Mouse (Mus musculus): ENCODE data around the gene Anxa5. TPM values are rescaled to one million over a fixed set of nuclear protein-coding genes. Genes with fewer than 3 reads are reported as not detected.

The Anxa5 gene
- total and polyA plus RNA-seq, 3 experiments: 40.7 to 111 TPM; not detected in 1

GRCm38 (mm10) chr3:36484292-36484691 is 8.6 kb upstream of the Anxa5 start:
- Histone ChIP-seq H3K27me3 (ENCODE audit: control insufficient read depth in 1 of 2, insufficient read depth in 2 of 2, low read length in 2 of 2) (no peaks in the 10 kb centered on the region), H3K9ac (ENCODE audit: control insufficient read depth, low read depth, low read length, poor library complexity, severe bottlenecking) (no peak overlapping the region), H3K4me3 (ENCODE audit: control insufficient read depth in 1 of 2, insufficient read depth in 1 of 2, low read depth in 2 of 2, low read length in 2 of 2) (no peak overlapping the region), H3K79me2 (ENCODE audit: control insufficient read depth, insufficient read depth, low read length, poor library complexity) (no peaks in the 10 kb centered on the region), H3K36me3 (ENCODE audit: control insufficient read depth in 1 of 2, insufficient read depth in 2 of 2, low read length in 2 of 2) (peaks cover 0 to 4% of the 10 kb centered on the region in 2 experiments; a peak in 1 of 4 replicates), H3K27ac (ENCODE audit: control insufficient read depth, low read depth, low read length) (no peak overlapping the region), H3K4me1 (ENCODE audit: control insufficient read depth in 1 of 2, insufficient read depth in 2 of 2, low read length in 2 of 2) (peaks cover 0 to 6% of the 10 kb centered on the region in 2 experiments; a peak in 2 of 4 replicates), H3K9me3 (replicated peaks; ENCODE audit: insufficient read depth, low read length) (no peaks in the 10 kb centered on the region)
- TF ChIP-seq MEF2A (IDR thresholded peaks at IDR 0.05; ENCODE audit: extremely low read depth, insufficient replicate concordance, low read depth, low read length, poor library complexity, severe bottlenecking) (no peak), HCFC1 (IDR thresholded peaks at IDR 0.05; ENCODE audit: low read depth, low read length) (no peak), USF2 (IDR thresholded peaks at IDR 0.05; ENCODE audit: borderline replicate concordance in 1 of 2, insufficient read depth in 1 of 2, low read depth in 1 of 2, low read length in 2 of 2) (no peak), EP300 (IDR thresholded peaks at IDR 0.05; ENCODE audit: low read depth in 1 of 2, low read length in 2 of 2) (no peak)
- DNase-seq (ENCODE audit: low read depth, low spot score): no peak

- H3K9me3 ChIP-seq (replicated peaks; ENCODE audit: insufficient read depth, low read length): no peaks in the 10 kb centered on the region
Measured at GRCm38 (mm10) chr3:36482940-36483339, 7.2 kb upstream of the Anxa5 start.

DNA sequence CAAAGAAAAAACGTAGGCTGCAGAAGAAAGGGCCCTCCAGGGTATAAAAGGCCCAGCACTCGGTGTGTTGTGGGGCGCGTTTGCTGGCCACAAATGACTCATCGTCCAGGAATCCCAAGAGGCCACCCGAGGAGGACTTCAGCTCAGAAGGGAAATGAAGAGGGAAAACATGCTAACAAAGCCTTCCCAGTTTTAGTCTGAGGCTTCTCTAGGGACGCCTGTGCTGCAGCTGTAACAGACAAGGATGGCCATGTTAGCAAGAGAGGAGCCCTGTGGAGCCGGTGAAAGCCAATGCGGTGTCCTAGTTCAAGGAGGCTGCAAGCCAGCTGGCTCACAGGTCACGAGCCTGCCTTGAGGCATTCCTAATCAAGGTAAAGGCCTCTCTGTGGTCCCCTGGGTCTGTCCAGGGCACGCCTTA is 6.1 kb upstream of the Anxa5 start:
- TF ChIP-seq RCOR1 (IDR thresholded peaks at IDR 0.05; ENCODE audit: low read depth, low read length): no peak
- no peak for TF ChIP-seq ZNF384 (IDR thresholded peaks at IDR 0.05; ENCODE audit: low read depth, low read length)
- no peak for TF ChIP-seq MYC (IDR thresholded peaks at IDR 0.05; ENCODE audit: low read depth, low read length)
- TF ChIP-seq GABPA (IDR thresholded peaks at IDR 0.05; ENCODE audit: low read depth, low read length): no peak
- TF ChIP-seq CTCF (IDR thresholded peaks at IDR 0.05 in 2 of 3, conservative IDR thresholded peaks at IDR 0.05 in 1 of 3; ENCODE audit: control insufficient read depth in 1 of 3, insufficient read depth in 1 of 3, low read depth in 2 of 3, low read length in 3 of 3, poor library complexity in 1 of 3, severe bottlenecking in 1 of 3): no peak
- TF ChIP-seq JUND (IDR thresholded peaks at IDR 0.05; ENCODE audit: low read depth, low read length): no peak
- TF ChIP-seq BHLHE40 (IDR thresholded peaks at IDR 0.05; ENCODE audit: borderline replicate concordance, low read depth, low read length): no peak
- TF ChIP-seq TAL1 (IDR thresholded peaks at IDR 0.05; ENCODE audit: low read length): no peak
- TF ChIP-seq HCFC1 (IDR thresholded peaks at IDR 0.05; ENCODE audit: low read depth, low read length): no peak
- TF ChIP-seq POLR2AphosphoS5 (IDR thresholded peaks at IDR 0.05; ENCODE audit: borderline replicate concordance, low read depth, low read length): no peak
- no peak for TF ChIP-seq KAT2A (conservative IDR thresholded peaks at IDR 0.05; ENCODE audit: low read depth, low read length)
- TF ChIP-seq CHD1 (IDR thresholded peaks at IDR 0.05; ENCODE audit: low read depth, low read length): no peak
- no peaks in the 10 kb centered on the region for H3K27me3 ChIP-seq (ENCODE audit: control insufficient read depth in 1 of 2, insufficient read depth in 2 of 2, low read length in 2 of 2)
- H3K79me2 ChIP-seq (ENCODE audit: control insufficient read depth, insufficient read depth, low read length, poor library complexity): no peaks in the 10 kb centered on the region
- H3K4me3 ChIP-seq (ENCODE audit: control insufficient read depth in 1 of 2, insufficient read depth in 1 of 2, low read depth in 2 of 2, low read length in 2 of 2): no peak overlapping the region
- DNase-seq (ENCODE audit: low read depth, low spot score): no peak
- H3K27ac ChIP-seq (ENCODE audit: control insufficient read depth, low read depth, low read length): no peak overlapping the region
- peaks cover 0 to 3% of the 10 kb centered on the region in 2 experiments; a peak in 2 of 4 replicates for H3K36me3 ChIP-seq (ENCODE audit: control insufficient read depth in 1 of 2, insufficient read depth in 2 of 2, low read length in 2 of 2)
- peaks cover under 1 to 2% of the 10 kb centered on the region in 2 experiments; a peak in 3 of 4 replicates for H3K4me1 ChIP-seq (ENCODE audit: control insufficient read depth in 1 of 2, insufficient read depth in 2 of 2, low read length in 2 of 2)
- no peaks in the 10 kb centered on the region for H3K9me3 ChIP-seq (replicated peaks; ENCODE audit: insufficient read depth, low read length)
- no peak overlapping the region for H3K9ac ChIP-seq (ENCODE audit: control insufficient read depth, low read depth, low read length, poor library complexity, severe bottlenecking)

More at GRCm38 (mm10) chr3:36482940-36483339, 7.2 kb upstream of the Anxa5 start:
- H3K9ac ChIP-seq (ENCODE audit: control insufficient read depth, low read depth, low read length, poor library complexity, severe bottlenecking): no peak overlapping the region
- no peak overlapping the region for H3K27ac ChIP-seq (ENCODE audit: control insufficient read depth, low read depth, low read length)
- H3K4me1 ChIP-seq (ENCODE audit: control insufficient read depth in 1 of 2, insufficient read depth in 2 of 2, low read length in 2 of 2): no peaks in the 10 kb centered on the region
- no peak overlapping the region for H3K4me3 ChIP-seq (ENCODE audit: control insufficient read depth in 1 of 2, insufficient read depth in 1 of 2, low read depth in 2 of 2, low read length in 2 of 2)
- no peaks in the 10 kb centered on the region for H3K27me3 ChIP-seq (ENCODE audit: control insufficient read depth in 1 of 2, insufficient read depth in 2 of 2, low read length in 2 of 2)
- TF ChIP-seq MXI1 (IDR thresholded peaks at IDR 0.05; ENCODE audit: low read depth, low read length): no peak
- no peak for TF ChIP-seq POLR2A (IDR thresholded peaks at IDR 0.05; ENCODE audit: control insufficient read depth in 1 of 2, insufficient read depth in 1 of 2, low read depth in 1 of 2, low read length in 2 of 2, poor library complexity in 1 of 2)
- no peak for TF ChIP-seq SMC3 (IDR thresholded peaks at IDR 0.05; ENCODE audit: low read depth, low read length)
- no peak for TF ChIP-seq UBTF (IDR thresholded peaks at IDR 0.05; ENCODE audit: borderline replicate concordance, insufficient read depth, low read depth, low read length)
- no peak for TF ChIP-seq MAX (IDR thresholded peaks at IDR 0.05; ENCODE audit: low read length)
- no peak for TF ChIP-seq GATA1 (IDR thresholded peaks at IDR 0.05; ENCODE audit: low read depth, low read length)
- no peak for TF ChIP-seq RAD21 (IDR thresholded peaks at IDR 0.05; ENCODE audit: low read depth, low read length)
- no peak for TF ChIP-seq ZNF384 (IDR thresholded peaks at IDR 0.05; ENCODE audit: low read depth, low read length)
- no peak for TF ChIP-seq EP300 (IDR thresholded peaks at IDR 0.05; ENCODE audit: low read depth in 1 of 2, low read length in 2 of 2)
- TF ChIP-seq RCOR1 (IDR thresholded peaks at IDR 0.05; ENCODE audit: low read depth, low read length): no peak
- TF ChIP-seq HCFC1 (IDR thresholded peaks at IDR 0.05; ENCODE audit: low read depth, low read length): no peak
- TF ChIP-seq ELF1 (IDR thresholded peaks at IDR 0.05; ENCODE audit: low read depth, low read length): no peak
- no peak for TF ChIP-seq TBP (IDR thresholded peaks at IDR 0.05; ENCODE audit: low read depth, low read length)
- TF ChIP-seq SIN3A (IDR thresholded peaks at IDR 0.05; ENCODE audit: low read length): no peak
- no peak for TF ChIP-seq CHD2 (IDR thresholded peaks at IDR 0.05; ENCODE audit: low read length)
- TF ChIP-seq POLR2AphosphoS5 (IDR thresholded peaks at IDR 0.05; ENCODE audit: borderline replicate concordance, low read depth, low read length): no peak
- no peak for TF ChIP-seq MYC (IDR thresholded peaks at IDR 0.05; ENCODE audit: low read depth, low read length)
- TF ChIP-seq CTCF (IDR thresholded peaks at IDR 0.05 in 2 of 3, conservative IDR thresholded peaks at IDR 0.05 in 1 of 3; ENCODE audit: control insufficient read depth in 1 of 3, insufficient read depth in 1 of 3, low read depth in 2 of 3, low read length in 3 of 3, poor library complexity in 1 of 3, severe bottlenecking in 1 of 3): no peak
- no peak for TF ChIP-seq TCF12 (IDR thresholded peaks at IDR 0.05; ENCODE audit: low read depth, low read length)
- no peaks in the 10 kb centered on the region for H3K79me2 ChIP-seq (ENCODE audit: control insufficient read depth, insufficient read depth, low read length, poor library complexity)
- no peak for DNase-seq (ENCODE audit: low read depth, low spot score)
- H3K36me3 ChIP-seq (ENCODE audit: control insufficient read depth in 1 of 2, insufficient read depth in 2 of 2, low read length in 2 of 2): no peaks in the 10 kb centered on the region
